Mouse (Mus musculus): ENCODE measurements around the gene Pxdn.

Gene Pxdn

DNA sequence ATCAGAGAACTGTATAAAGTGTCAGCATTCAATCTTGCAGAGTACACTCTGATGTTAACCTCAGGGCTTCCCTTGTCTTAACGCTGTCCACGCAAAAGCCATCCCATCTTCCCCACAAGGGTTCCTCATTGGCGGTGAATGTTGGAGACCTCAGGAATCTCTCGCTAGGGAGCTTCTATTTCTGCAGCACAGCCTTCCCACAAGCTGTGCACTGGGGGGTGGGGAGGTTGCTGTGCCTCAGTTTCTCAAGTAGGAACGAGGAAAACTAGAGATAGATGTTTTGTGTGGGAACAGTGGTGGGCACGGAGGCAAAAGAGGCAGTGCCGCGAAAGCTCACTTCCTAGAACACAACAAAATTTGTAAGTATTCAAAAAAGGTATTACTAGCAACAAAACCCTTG is at the start of gene Pxdn:
TSS of gene Pxdn (plus strand) at position 301 of the 400 bp plus-strand sequence.
- no peak for DNase-seq (ENCODE audit: low spot score)

- no peak for DNase-seq (ENCODE audit: low spot score)
Observed at GRCm38 (mm10) chr12:29894669-29895068, 42.7 kb upstream of the Pxdn start.

GRCm38 (mm10) chr12:29897533-29898085 is 39.8 kb upstream of the Pxdn start:
- DNase-seq (ENCODE audit: low spot score): no peak

GRCm38 (mm10) chr12:29904101-29904874 is 33.1 kb upstream of the Pxdn start:
- no peak for DNase-seq (ENCODE audit: low spot score)

GRCm38 (mm10) chr12:29907056-29907455 is 30.4 kb upstream of the Pxdn start:
- DNase-seq (ENCODE audit: low spot score): no peak

DNA sequence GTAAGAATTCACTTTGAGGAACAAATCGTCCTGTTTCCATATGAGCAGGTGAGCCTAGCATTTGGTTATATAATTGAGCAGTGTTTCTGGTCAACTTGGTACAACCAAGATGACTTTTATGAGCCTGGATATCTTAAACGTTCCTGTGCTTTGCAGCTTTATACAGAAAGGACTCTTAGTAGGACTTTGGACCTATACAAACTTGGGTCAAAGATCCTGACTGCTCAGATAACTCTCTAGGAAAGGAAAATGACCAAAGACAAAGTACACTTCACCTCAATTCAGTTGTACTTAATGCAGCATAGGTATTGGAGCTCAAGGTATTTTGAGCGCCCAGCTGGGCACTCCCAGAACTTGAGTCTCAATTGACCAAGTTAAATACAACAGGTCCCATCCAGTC is 21.3 kb upstream of the Pxdn start:
- DNase-seq (ENCODE audit: low spot score): no peak

DNA sequence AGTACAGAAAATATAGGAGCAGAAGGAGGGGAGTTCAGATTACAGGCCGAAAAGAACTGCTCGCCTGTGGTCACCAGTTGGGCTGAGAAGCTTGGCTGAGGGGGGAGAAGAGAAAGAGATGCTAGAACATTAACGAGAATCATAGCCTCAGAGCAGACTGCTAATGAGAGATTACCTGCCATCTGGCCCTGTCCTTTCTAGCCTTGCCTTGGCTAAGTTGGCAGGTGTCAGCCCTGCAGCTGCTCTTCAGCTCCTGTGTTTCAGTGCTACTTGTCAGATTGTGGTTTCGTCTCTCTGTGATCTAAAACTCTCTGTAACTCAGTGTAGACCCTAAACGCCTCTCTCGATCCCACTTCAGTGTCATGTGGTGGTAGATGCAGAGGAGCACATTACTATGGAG is 20.6 kb upstream of the Pxdn start:
- DNase-seq (ENCODE audit: low spot score): no peak

DNA sequence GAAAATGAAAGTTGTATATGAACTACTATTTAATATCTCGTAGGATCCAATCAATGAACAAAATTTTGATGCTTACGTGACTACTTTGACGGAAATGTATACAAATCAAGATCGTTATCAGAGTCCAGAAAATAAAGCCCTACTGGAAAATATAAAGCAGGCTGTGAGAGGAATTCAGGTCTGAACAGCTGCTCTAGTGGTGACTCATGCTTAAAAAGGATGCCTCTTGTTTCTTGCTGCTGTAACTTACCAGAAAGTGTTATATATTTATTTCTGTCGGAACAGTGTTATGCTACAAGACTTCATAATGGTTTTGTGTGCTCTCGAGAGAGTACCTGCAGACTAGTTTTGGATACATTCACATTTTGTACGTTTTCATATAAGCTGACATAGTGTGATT is 17.1 kb upstream of the Pxdn start:
- DNase-seq (ENCODE audit: low spot score): no peak

DNA sequence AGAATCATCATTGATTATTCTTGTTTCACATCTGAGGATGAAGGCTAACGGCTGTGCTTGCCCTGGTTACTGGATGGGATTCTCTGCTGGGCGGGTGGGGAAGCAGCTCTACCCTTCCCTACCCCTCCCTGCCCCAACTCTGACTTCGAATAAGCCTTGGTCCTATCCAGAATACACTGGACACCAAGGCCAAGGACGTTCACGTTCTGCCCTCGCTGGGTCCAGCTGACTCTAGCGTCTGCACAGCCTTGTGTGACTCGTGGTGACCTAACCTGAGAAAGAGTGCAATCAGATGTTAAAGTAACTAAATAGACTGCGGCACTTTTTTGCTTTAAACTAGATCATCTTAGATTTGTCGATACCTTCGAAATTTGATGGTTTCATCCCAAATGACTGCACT is 15.9 kb upstream of the Pxdn start:
- no peak for DNase-seq (ENCODE audit: low spot score)

GRCm38 (mm10) chr12:29926896-29927295 is 10.5 kb upstream of the Pxdn start:
- DNase-seq (ENCODE audit: low spot score): no peak

DNA sequence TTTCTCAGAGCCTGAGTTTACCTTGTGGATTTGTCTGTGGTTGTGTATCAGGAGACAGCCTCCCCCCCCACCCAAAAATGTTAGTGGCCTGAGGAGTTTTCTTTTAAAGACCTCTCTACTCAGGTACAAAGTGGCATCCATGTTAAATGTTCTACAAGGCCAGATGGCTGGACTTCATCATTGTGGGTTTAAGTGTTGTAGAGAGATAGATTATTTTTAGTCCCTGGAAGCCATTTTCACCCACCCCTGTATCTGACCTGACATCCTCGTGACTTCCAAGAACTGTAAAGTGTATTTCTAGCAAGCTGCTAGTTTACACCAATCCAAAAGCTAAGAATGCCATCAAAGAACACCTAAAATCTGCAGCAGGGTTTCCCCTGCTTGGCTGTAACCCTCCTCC is 6.8 kb upstream of the Pxdn start:
- DNase-seq (ENCODE audit: low spot score): no peak

DNA sequence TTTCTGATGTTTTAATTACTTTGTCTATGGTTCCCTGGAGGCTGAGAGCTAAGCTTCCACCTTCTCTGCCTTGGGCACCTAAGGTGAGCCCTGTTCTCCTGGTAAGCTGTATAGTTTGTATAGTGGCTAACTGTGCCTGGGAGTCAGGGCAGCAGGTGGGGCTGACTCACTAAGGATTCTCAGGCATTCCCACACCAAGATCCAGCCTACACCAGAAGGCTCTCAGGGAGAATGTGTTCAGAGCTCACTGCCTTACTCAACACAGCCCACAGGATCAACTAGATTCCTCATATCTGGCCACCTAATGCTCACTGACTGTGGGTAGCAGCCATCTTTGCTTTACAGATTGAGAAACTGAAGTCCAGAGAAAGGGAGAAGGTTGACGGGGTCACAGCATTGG is 4.5 kb upstream of the Pxdn start:
- DNase-seq (ENCODE audit: low spot score): no peak

- DNase-seq (ENCODE audit: low spot score): no peak
Observed at GRCm38 (mm10) chr12:29933501-29933900, 3.9 kb upstream of the Pxdn start.

- DNase-seq (ENCODE audit: low spot score): no peak
Observed at GRCm38 (mm10) chr12:29934120-29934581, 3.3 kb upstream of the Pxdn start.

DNA sequence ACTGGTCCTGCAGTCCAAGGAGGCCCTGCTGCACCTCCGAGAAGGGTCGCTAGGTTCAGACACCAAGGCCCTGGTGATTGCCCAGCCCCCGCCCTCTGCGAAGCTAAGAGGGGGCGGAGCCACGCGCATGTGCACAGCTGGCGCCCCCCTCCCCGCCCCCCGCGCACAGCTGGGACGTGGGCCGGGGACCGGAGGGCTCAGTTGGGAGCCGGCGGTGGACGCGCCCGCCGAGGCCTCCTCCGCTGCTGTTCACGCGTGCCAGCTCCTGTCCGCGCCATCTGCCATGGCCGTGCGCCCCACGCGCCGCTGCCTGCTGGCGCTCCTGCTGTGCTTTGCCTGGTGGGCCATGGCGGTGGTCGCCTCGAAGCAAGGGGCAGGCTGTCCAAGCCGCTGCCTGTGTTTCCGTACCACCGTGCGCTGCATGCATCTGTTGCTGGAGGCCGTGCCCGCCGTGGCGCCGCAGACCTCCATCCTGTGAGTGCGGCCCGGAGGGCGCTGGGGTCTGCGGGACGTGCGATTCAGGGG is 505 bp downstream of the Pxdn start:
- no peak for DNase-seq (ENCODE audit: low spot score)

- DNase-seq (ENCODE audit: low spot score): peak; percentile 20
Observed at GRCm38 (mm10) chr12:29938376-29939041, 1.1 kb downstream of the Pxdn start.

GRCm38 (mm10) chr12:29939261-29939671 is 1.9 kb downstream of the Pxdn start:
- no peak for DNase-seq (ENCODE audit: low spot score)

DNA sequence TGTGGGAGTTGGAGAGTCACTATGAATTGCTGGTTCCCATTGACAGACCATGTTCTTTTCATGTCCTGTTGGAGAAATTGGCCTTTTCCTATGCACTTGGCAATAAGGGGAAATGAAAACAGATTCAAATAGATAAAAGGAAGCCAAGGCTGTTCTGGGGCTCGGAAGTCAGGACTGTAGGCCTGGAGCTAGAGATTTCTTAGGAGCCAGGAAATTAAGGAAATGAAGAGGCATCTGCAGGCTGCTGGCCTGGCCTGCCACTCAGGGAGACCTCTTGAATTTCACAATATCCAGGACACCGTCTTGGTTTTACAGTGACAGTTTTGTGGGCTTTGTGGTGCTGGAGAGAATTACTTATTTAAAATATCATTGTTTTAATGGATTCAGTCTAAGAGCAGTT is 5.0 kb downstream of the Pxdn start:
- no peak for DNase-seq (ENCODE audit: low spot score)

DNA sequence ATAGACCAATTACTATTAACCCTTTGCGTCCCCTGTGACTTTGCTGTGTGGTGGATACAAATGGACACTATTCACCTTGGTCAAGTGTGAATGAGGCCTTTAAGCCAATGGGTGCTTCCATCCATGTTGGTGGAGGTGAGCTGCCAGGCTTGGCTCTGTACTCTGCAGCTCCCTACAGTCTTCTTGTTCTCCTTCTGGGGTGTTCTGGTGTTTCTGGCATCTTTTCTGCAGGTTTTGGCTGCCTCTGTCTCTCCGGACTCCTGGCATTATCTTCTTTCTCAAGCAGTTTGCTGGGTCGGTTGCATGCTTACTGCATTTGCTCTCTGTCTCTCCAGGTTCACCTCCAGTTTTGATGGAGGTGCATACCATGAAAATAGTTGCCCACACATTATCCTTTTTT is 7.2 kb downstream of the Pxdn start:
- DNase-seq (ENCODE audit: low spot score): no peak

- DNase-seq (ENCODE audit: low spot score): no peak
Observed at GRCm38 (mm10) chr12:29945182-29945743, 7.9 kb downstream of the Pxdn start.

DNA sequence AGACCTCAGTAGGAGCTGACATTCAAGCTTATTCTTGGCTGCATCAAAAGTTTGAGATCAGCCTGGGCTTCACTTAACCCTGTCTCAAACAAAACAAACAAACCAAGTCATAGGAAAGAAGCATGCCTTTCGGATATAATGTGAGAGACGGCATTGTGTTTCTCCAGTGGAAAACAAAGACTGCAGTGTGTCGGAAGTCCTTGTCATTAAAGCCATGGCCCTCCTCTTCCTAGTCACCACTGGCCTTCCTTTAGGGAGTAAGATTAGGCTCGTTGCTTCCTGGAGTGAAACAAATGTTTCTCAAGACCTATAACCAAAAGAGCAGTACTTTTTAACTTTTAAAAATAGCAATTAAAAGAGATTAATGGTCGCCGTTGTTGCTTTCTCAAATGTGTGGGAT is 13.6 kb downstream of the Pxdn start:
- DNase-seq (ENCODE audit: low spot score): no peak

DNA sequence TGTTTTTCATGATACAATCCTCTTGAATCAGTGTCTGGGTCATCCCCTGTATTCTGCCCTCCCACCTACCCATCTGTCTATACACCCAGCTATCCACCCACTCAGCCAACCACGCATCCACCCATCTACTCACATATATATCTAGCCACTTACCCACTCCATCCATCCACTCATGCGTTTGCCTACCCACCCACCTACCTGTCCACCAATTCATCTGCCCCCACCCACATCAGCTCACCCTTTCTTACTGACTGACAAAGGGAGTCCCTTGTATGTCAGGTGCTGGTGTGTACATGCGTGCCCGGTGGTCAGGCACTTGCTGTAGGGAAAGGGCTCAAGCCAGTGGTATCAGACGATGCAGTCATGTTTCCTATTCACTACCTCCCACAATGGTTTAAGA is 14.1 kb downstream of the Pxdn start:
- DNase-seq (ENCODE audit: low spot score): no peak

GRCm38 (mm10) chr12:29952102-29952501 is 14.7 kb downstream of the Pxdn start:
- DNase-seq (ENCODE audit: low spot score): no peak

Data from urinary bladder, postnatal 10 days (tissue).